Mouse (Mus musculus) thymus, postnatal 25 days (tissue): ENCODE results near the gene Mug1.
"Not testable (repeated sequence)": the region's sequence is repeated elsewhere in the genome, so short reads cannot be mapped to it uniquely, and the experiment has no call there.

Experiments used
- DNase-seq: peaks from one replicate; pipeline ENCODE4 v3.0.0; 2022

The Mug1 gene

GRCm38 (mm10) chr6:121838271-121838670, at the start of gene Mug1:
TSS of gene Mug1 (plus strand) at chr6:121838541.
- not testable (repeated sequence) for DNase-seq

DNA sequence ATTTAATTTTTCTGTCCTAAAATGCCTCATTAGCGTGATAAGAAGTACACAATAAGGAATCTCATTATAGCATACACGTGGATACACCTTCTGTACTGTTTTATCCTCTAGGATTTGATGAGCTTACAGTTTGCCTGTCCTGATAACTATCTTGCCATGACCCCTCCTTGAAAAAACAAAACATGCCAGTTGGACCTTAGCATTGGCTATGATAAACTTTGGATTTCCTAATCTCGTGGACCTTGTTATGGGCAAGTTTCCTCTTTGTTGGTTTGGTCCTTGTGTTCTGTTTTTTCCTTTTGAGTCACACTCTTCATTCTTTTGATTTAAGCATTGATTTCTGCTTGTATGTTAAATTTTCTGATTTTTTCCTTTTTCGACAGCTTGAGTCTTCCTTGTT, 10.3 kb upstream of the Mug1 start:
- DNase-seq = no peak

DNA sequence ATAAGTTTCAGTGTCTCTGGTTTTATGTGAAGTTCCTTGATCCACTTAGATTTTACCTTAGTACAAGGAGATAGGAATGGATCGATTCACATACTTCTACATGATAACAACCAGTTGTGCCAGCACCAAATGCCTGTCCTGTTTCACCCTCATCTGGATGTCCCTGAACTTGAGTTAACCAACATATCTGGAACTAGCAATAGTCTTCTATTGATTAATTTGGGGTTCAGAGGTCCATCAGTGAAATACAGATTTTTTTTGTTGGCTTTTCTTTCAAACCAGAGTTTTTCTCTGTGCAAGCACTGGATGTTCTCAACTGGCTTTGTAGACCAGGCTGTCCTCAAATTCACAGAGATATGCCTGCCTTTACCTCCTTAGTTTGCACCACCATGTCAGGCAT, 2.0 kb upstream of the Mug1 start:
- no peak for DNase-seq

GRCm38 (mm10) chr6:121848378-121848777, 10.0 kb downstream of the Mug1 start:
- no peak for DNase-seq
